Mouse (Mus musculus) adrenal gland, postnatal 0 days (tissue): ENCODE measurements around the gene Zfp235. TPM values are rescaled to one million over a fixed set of nuclear protein-coding genes. Genes with fewer than 3 reads are reported as not detected.

ENCODE experiments used
- polyA plus RNA-seq: library from polyadenylated mRNA; unstranded; fragments of >200 nt; fragmentation: Nextera tagmentation; extraction: Ambion mirVana; gene quantifications from 2 replicates; pipeline ENCODE4 v1.2.1, GENCODE M21; 2015

Gene Zfp235
- 9.5 and 11.1 TPM in 2 replicates for polyA plus RNA-seq

GRCm38 (mm10) chr7:24133996-24134828, at the start of gene Zfp235:
Zfp235 (plus strand) TSS chr7:24134169.

GRCm38 (mm10) chr7:24112156-24112856, 21.7 kb upstream of the Zfp235 start, which contains the start of gene Zfp112:
Zfp112 (plus strand) TSS chr7:24112314.

GRCm38 (mm10) chr7:24174618-24175336, 40.8 kb downstream of the Zfp235 start, which contains the start of gene Zfp114:
Zfp114 (plus strand) TSS chr7:24175060.

Other genes starting within 250 kb of the Zfp235 start
- gene Vmn1r178, start 242.2 kb upstream of the Zfp235 start, polyA plus RNA-seq, result not detected in 2 replicates
- gene Vmn1r179, start 207.2 kb upstream of the Zfp235 start, polyA plus RNA-seq, result not detected in 2 replicates
- not detected in 2 replicates for gene Vmn1r180, start 183.5 kb upstream of the Zfp235 start, polyA plus RNA-seq
- gene Vmn1r181, start 159.6 kb upstream of the Zfp235 start, polyA plus RNA-seq, result not detected in 2 replicates
- gene V1rd19, start 132.5 kb upstream of the Zfp235 start, polyA plus RNA-seq, result not detected in 2 replicates
- gene Vmn1r183, start 80.9 kb upstream of the Zfp235 start, polyA plus RNA-seq, result not detected in 2 replicates
- gene Zfp180, start 52.2 kb upstream of the Zfp235 start, polyA plus RNA-seq, result 9.4 and 9.9 TPM in 2 replicates
- 4.4 and 5.7 TPM in 2 replicates for gene Zfp112, start 21.9 kb upstream of the Zfp235 start, polyA plus RNA-seq
- gene Zfp114, start 40.9 kb downstream of the Zfp235 start, polyA plus RNA-seq, result 1.5 and 1.7 TPM in 2 replicates
- 5.0 and 6.0 TPM in 2 replicates for gene Zfp111, start 77.3 kb downstream of the Zfp235 start, polyA plus RNA-seq
- 0.95 and 1.1 TPM in 2 replicates for gene Zfp109, start 103.4 kb downstream of the Zfp235 start, polyA plus RNA-seq
- gene Zfp108, start 120.6 kb downstream of the Zfp235 start, polyA plus RNA-seq, result 2.1 and 2.6 TPM in 2 replicates
- 4.0 and 5.2 TPM in 2 replicates for gene Zfp93, start 136.3 kb downstream of the Zfp235 start, polyA plus RNA-seq
- gene Zfp61, start 167.1 kb downstream of the Zfp235 start, polyA plus RNA-seq, result 12.2 and 18.2 TPM in 2 replicates
- gene Zfp94, start 182.5 kb downstream of the Zfp235 start, polyA plus RNA-seq, result 6.7 and 7.9 TPM in 2 replicates
- 0.14 TPM in 1 of 2 replicates, not detected in the other for gene Tescl, start 199.8 kb downstream of the Zfp235 start, polyA plus RNA-seq
- 0.14 TPM in 1 of 2 replicates, not detected in the other for gene Lypd5, start 215.0 kb downstream of the Zfp235 start, polyA plus RNA-seq
- 3.2 and 7.2 TPM in 2 replicates for gene Kcnn4, start 236.1 kb downstream of the Zfp235 start, polyA plus RNA-seq